Mouse (Mus musculus): ENCODE data around the gene Klhl28.

- TF ChIP-seq CTCF (IDR thresholded peaks at IDR 0.05; ENCODE audit: low read depth, low read length) = no peak
- TF ChIP-seq TAL1 (conservative IDR thresholded peaks at IDR 0.05; ENCODE audit: low read depth, low read length) = no peak
These were observed 832 bp upstream of the Klhl28 start for GRCm38 (mm10) chr12:64966101-64966631.
